Mouse (Mus musculus): ENCODE measurements around the gene Aff1. TPM values are rescaled to one million over a fixed set of nuclear protein-coding genes. Genes with fewer than 3 reads are reported as not detected.

Gene Aff1
- 11.4 and 13.4 TPM in 2 replicates for polyA plus RNA-seq (2016; fragmentation: Nextera tagmentation; extraction: Ambion mirVana)

DNA sequence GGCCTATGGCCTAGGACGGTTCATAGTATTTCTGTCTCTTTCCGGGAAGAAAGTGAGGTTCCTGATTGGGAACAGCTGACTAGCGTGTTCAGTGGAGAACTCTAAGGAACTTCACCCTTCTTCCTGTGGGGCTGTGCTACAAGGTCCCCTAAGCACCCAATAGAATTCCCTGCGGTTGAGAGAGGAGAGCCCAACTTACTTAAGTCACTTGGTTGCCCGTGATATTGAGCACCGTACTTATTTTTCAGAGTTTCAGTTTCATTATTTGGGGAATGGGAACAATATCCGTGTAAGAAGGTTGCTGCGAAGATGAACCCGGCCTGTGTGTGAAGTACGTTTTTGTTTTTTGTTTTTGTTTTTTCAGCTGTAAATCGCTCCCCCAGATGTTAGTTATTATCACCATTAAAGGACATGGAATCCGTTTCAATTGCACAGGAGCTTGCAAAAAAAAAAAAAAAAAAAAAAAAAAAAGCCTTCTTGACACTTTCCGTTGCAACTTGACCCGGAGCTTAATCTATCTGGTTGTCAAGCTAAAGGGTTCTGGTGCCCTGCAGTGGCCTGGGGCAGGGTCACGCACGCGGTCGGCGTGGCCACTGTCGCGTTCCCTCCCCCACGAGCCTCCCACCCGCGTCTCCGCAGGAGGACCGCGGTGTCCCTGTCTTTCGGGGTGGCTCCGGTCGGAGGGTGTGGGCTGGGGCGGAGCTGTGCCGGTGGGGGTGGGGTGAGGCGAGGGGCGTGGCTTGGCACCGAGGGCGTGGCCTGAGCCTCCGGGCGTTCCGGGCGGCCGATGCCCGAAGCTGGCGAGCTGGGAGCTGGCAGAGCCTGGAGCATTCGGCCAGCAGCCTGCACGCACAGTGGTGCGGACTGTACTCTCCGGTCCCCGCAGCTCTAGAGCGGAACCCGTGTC is at the start of gene Aff1:
Gene Aff1 (plus strand): TSS at position 751 of the 907 bp plus-strand sequence.
- no peaks in the 10 kb centered on the region for H3K36me3 ChIP-seq
- WGBS, result 4% methylated on average over 47 of the region's 50 CpGs
- peak within 1 kb of the TSS; percentile 100 for H3K4me2 ChIP-seq
- peaks cover 11% of the 10 kb centered on the region for H3K4me1 ChIP-seq (replicated peaks)
- peaks cover 32% of the 10 kb centered on the region for H3K27me3 ChIP-seq (replicated peaks)
- peak within 1 kb of the TSS; percentile 64 for H3K4me3 ChIP-seq
- no peaks in the 10 kb centered on the region for H3K9me3 ChIP-seq (replicated peaks)
- ATAC-seq (ENCODE audit: insufficient number of reproducible peaks, low FRiP score), result peak; percentile 93
- H3K9ac ChIP-seq, result peak within 1 kb of the TSS; percentile 67
- no peak within 1 kb of the TSS for H3K27ac ChIP-seq (ENCODE audit: poor library complexity, severe bottlenecking)

DNA sequence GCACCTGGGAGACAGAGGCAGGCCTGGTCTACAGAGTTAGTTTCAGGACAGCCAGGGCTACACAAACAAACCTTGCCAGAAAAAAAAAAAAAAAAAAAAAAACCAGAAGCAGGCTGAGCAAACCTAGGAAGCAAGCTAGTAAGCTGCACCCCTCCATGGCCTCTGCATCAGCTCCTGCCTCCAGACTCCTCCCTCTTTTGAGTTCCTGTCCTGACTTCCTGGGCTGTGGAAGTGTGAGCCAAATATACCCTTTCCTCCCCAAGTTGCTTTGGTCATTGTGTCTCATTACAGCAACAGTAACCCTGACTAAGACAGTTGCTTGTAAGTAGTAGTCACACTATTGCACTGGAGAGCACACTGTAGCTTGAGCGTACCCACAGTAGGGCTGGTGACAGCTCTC is 48.0 kb upstream of the Aff1 start:
- Histone ChIP-seq H3K4me2 (no peak overlapping the region), H3K27ac (ENCODE audit: poor library complexity, severe bottlenecking) (no peak overlapping the region), H3K4me1 (replicated peaks) (no peaks in the 10 kb centered on the region; the same call in 1 of the 2 replicates), H3K36me3 (no peaks in the 10 kb centered on the region), H3K4me3 (no peak overlapping the region), H3K9me3 (replicated peaks) (no peaks in the 10 kb centered on the region), H3K27me3 (replicated peaks) (no peaks in the 10 kb centered on the region), H3K9ac (no peak overlapping the region)
- 92% methylated on average over 1 of the region's 1 CpGs for WGBS
- no peak for ATAC-seq (ENCODE audit: insufficient number of reproducible peaks, low FRiP score)

DNA sequence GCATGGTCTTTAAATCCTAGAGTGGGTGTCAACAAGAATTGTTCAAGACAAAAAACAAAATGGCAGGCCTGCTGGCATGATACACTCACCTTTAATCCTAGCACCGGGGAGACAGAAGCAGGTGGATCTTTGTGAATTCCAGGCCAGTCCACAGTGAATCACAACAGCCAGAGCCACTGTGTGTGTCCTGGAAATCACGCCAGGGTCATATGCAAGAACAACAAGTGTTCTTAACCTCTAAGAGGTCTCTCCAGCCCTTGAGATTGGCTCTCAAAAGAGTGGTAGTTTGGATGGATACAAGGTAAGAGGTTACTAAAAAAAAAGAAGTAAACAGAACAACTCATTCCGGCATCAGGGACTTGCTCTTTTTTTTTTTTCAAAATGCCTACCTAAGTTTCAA is 44.9 kb upstream of the Aff1 start:
- no peak for ATAC-seq (ENCODE audit: insufficient number of reproducible peaks, low FRiP score)
- 80% methylated on average over 3 of the region's 3 CpGs for WGBS
- no peak overlapping the region for H3K4me3 ChIP-seq
- no peaks in the 10 kb centered on the region for H3K27me3 ChIP-seq (replicated peaks)
- no peak overlapping the region for H3K27ac ChIP-seq (ENCODE audit: poor library complexity, severe bottlenecking)
- 0 out of 2 replicates have a peak, but pooled peaks cover 3% of the 10 kb centered on the region for H3K9me3 ChIP-seq (replicated peaks)
- H3K36me3 ChIP-seq, result no peaks in the 10 kb centered on the region
- no peak overlapping the region for H3K9ac ChIP-seq
- H3K4me2 ChIP-seq, result no peak overlapping the region
- no peaks in the 10 kb centered on the region; the same call in 1 of the 2 replicates for H3K4me1 ChIP-seq (replicated peaks)

DNA sequence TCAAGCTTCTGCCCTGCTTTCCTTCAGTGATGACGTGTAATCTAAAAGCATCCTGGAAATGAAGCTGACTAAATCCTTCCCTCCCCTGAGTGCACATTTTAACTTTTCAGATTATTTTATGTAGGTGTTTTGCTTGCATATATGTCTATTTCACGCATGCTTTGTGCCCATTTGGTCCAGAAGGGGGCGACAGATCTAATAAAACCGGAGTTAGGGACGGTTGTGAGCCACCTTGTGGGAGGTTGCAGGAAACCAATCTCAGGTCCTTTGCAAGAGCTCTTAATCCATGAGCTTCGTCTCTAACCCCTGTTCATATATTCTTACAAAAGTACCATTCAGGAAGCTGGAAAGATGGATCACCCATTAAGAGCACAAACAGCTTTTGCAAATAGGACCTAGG is 37.9 kb upstream of the Aff1 start:
- WGBS, result 23% methylated on average over 6 of the region's 6 CpGs
- ATAC-seq (ENCODE audit: insufficient number of reproducible peaks, low FRiP score), result no peak

DNA sequence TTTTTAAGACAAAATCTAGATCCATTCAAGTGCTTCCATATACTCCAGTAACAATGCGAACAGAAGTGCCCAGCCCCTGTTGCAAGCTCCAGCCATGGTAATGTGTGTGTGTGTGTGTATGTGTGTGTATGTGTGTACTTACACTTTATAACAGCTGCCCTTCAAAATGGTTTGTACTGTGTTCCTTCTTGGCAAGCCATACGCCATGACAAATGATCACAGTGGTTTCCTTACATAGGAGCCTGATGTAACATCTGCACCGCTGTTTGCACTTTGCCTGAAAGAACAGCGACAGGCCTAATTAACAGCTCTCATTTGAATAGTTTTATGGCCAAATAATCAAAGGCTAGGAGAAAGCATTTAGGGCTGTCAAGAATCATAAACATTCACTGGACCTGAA is 37.4 kb upstream of the Aff1 start:
- 0 out of 2 replicates have a peak, but pooled peaks cover 3% of the 10 kb centered on the region for H3K9me3 ChIP-seq (replicated peaks)
- 78% methylated on average over 4 of the region's 4 CpGs for WGBS
- no peak overlapping the region for H3K9ac ChIP-seq
- peak overlapping the region; percentile 98 for H3K4me2 ChIP-seq
- no peak for ATAC-seq (ENCODE audit: insufficient number of reproducible peaks, low FRiP score)
- H3K4me3 ChIP-seq, result peak overlapping the region; percentile 73
- no peak overlapping the region for H3K27ac ChIP-seq (ENCODE audit: poor library complexity, severe bottlenecking)
- peaks cover 6% of the 10 kb centered on the region for H3K27me3 ChIP-seq (replicated peaks)
- 0 out of 2 replicates have a peak, but pooled peaks cover 5% of the 10 kb centered on the region for H3K4me1 ChIP-seq (replicated peaks)
- H3K36me3 ChIP-seq, result no peaks in the 10 kb centered on the region

More for the DNA sequence above, 37.9 kb upstream of the Aff1 start:
- H3K27ac ChIP-seq (ENCODE audit: poor library complexity, severe bottlenecking), result no peak overlapping the region
- peaks cover 6% of the 10 kb centered on the region for H3K27me3 ChIP-seq (replicated peaks)
- no peak overlapping the region for H3K4me3 ChIP-seq
- no peaks in the 10 kb centered on the region for H3K36me3 ChIP-seq
- H3K9me3 ChIP-seq (replicated peaks), result 0 out of 2 replicates have a peak, but pooled peaks cover 3% of the 10 kb centered on the region
- no peak overlapping the region for H3K4me2 ChIP-seq
- no peak overlapping the region for H3K9ac ChIP-seq
- H3K4me1 ChIP-seq (replicated peaks), result 0 out of 2 replicates have a peak, but pooled peaks cover 5% of the 10 kb centered on the region

DNA sequence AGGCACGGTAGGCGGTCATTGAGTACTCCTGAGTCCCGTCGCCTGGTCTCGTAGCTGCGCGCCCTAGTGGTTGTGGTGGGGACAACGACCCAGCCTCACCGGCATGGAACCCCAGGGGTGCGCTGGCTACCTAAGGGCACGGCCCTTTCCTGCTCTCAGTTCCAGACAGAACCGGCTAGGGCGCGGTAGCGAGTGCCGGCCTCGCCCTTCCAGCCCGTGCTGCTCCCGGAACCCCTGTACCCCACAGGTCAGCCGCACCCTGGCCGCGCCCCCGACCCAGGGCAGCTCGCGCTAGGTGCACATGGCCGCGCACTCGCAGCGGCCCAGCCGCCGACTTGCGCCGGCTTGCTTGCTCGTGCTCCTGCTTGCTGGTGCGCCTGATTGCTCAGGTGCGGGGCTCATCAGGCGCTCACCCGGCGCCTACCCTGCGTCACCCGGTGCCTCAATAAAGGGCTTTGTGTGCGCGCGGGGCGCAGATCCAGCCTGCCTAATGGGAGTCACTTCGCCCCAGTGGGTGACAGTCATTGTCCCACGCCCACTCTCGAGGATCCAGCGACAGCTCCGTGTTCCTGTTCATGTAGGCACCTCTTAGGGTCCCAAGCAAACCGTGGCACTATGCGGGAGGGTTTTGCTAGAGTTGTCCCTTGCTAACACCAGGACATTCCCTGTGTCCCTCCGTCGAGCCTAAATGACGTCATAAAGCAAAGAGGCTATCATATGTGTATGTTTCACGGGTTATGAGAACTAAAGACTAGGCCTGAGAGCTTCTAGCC is 36.6 kb upstream of the Aff1 start, which contains the start of gene 1700016H13Rik:
Gene 1700016H13Rik (minus strand): TSS at position 665 of the 773 bp plus-strand sequence.
- Histone ChIP-seq H3K27ac (ENCODE audit: poor library complexity, severe bottlenecking) (no peak within 1 kb of the TSS), H3K4me1 (replicated peaks) (0 out of 2 replicates have a peak, but pooled peaks cover 5% of the 10 kb centered on the region), H3K9ac (peak within 1 kb of the TSS; percentile 81), H3K27me3 (replicated peaks) (peaks cover 8% of the 10 kb centered on the region), H3K4me2 (peak within 1 kb of the TSS; percentile 98), H3K36me3 (no peaks in the 10 kb centered on the region), H3K9me3 (replicated peaks) (0 out of 2 replicates have a peak, but pooled peaks cover 3% of the 10 kb centered on the region), H3K4me3 (peak within 1 kb of the TSS; percentile 73)
- ATAC-seq (ENCODE audit: insufficient number of reproducible peaks, low FRiP score), result peak; percentile 80
- WGBS, result under 1% methylated on average over 51 of the region's 56 CpGs

DNA sequence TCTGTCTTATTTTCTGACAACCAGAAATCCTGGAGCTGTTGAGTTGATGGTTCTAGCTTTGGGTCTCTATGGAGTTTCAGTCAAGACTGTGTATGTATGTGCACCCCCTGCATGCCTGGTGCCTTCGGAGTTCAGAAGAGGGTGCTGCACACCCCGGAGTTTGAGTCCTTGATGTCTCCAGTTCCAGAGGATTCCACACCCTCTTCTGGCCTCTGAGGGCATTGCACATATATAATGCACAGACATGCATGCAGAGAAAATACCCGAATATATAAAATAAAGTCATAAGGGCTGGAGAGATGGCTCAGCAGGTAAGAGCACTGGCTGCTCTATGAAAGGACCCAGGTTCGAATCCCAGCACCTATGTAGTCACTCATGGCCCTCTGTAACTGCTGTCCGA is 33.3 kb upstream of the Aff1 start:
- no peak overlapping the region for H3K4me3 ChIP-seq
- H3K27ac ChIP-seq (ENCODE audit: poor library complexity, severe bottlenecking), result no peak overlapping the region
- no peak overlapping the region for H3K9ac ChIP-seq
- WGBS, result 70% methylated on average over 5 of the region's 5 CpGs
- no peaks in the 10 kb centered on the region for H3K9me3 ChIP-seq (replicated peaks)
- H3K4me2 ChIP-seq, result no peak overlapping the region
- H3K36me3 ChIP-seq, result no peaks in the 10 kb centered on the region
- ATAC-seq (ENCODE audit: insufficient number of reproducible peaks, low FRiP score), result no peak
- 0 out of 2 replicates have a peak, but pooled peaks cover 5% of the 10 kb centered on the region for H3K4me1 ChIP-seq (replicated peaks)
- peaks cover 15% of the 10 kb centered on the region for H3K27me3 ChIP-seq (replicated peaks)

DNA sequence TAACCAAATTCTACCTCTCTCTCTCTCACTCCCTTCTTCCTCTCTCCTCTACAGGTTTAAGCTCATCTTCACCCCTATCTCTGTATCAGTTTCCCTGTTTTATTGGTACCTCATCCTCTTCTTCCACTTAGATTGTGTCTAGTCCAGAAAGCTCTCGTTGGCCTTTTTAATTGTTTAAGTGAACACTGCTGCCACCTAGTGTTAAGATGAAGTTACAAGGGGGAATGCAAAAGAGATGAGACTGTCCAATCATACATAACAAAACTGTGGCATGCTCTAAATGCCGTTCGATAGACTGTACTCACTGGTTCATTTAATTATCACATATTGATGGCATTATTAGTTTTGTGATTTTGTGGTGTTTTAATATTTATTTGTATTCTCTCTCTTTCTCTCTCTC is 32.6 kb upstream of the Aff1 start:
- Histone ChIP-seq H3K27ac (ENCODE audit: poor library complexity, severe bottlenecking) (no peak overlapping the region), H3K4me1 (replicated peaks) (0 out of 2 replicates have a peak, but pooled peaks cover 5% of the 10 kb centered on the region), H3K4me2 (no peak overlapping the region), H3K36me3 (no peaks in the 10 kb centered on the region), H3K4me3 (no peak overlapping the region), H3K27me3 (replicated peaks) (peaks cover 15% of the 10 kb centered on the region; the same call in 1 of the 2 replicates), H3K9me3 (replicated peaks) (no peaks in the 10 kb centered on the region), H3K9ac (no peak overlapping the region)
- no peak for ATAC-seq (ENCODE audit: insufficient number of reproducible peaks, low FRiP score)
- 37% methylated on average over 3 of the region's 3 CpGs for WGBS

DNA sequence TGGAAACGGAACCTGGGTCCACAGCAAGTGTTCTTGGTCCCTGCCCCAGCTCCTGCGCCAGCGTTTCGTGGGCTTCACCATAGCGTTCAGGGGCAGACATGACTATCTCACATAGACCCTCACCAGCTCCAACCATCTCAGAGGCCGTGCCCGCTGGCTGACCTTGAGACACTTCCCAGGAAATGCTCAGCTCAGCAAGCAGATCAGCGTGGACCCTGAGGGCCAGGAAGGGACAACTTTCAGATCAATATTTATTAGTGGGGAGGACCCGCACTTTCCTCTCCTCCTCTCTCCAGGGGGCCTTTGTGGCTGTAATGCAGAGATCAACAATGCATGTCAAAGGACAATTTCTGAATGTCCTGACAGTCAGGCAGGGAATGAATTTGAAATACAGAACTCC is 27.2 kb upstream of the Aff1 start:
- WGBS, result 76% methylated on average over 9 of the region's 9 CpGs
- no peak for ATAC-seq (ENCODE audit: insufficient number of reproducible peaks, low FRiP score)

DNA sequence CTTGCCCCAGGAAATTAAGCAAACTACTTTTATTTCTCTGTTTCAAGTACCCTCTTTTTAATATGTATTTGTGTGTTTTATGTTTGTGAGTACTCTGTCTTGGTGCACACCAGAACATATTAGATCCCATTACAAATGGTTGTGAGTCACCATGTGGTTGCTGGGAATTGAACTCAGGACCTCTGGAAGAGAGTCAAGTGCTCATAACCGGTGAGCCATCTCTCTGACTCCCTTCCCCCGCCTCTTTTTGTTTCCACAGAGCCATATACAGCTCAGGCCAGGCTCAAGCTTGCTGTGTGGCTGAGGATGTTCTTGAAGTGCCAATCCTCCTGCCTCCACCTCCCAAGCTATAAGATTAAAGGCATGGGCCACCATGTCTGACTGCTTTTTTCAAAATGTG is 26.3 kb upstream of the Aff1 start:
- no peak for ATAC-seq (ENCODE audit: insufficient number of reproducible peaks, low FRiP score)
- H3K36me3 ChIP-seq, result no peaks in the 10 kb centered on the region
- H3K4me2 ChIP-seq, result no peak overlapping the region
- 0 out of 2 replicates have a peak, but pooled peaks cover 1% of the 10 kb centered on the region for H3K4me1 ChIP-seq (replicated peaks)
- H3K9ac ChIP-seq, result no peak overlapping the region
- no peaks in the 10 kb centered on the region for H3K9me3 ChIP-seq (replicated peaks)
- 69% methylated on average over 2 of the region's 2 CpGs for WGBS
- no peak overlapping the region for H3K27ac ChIP-seq (ENCODE audit: poor library complexity, severe bottlenecking)
- 0 out of 2 replicates have a peak, but pooled peaks cover 4% of the 10 kb centered on the region for H3K27me3 ChIP-seq (replicated peaks)
- no peak overlapping the region for H3K4me3 ChIP-seq

More for the DNA sequence above, 27.2 kb upstream of the Aff1 start:
- no peak overlapping the region for H3K9ac ChIP-seq
- H3K9me3 ChIP-seq (replicated peaks), result no peaks in the 10 kb centered on the region
- no peak overlapping the region for H3K4me2 ChIP-seq
- H3K4me1 ChIP-seq (replicated peaks), result no peaks in the 10 kb centered on the region
- no peaks in the 10 kb centered on the region for H3K36me3 ChIP-seq
- H3K4me3 ChIP-seq, result no peak overlapping the region
- no peak overlapping the region for H3K27ac ChIP-seq (ENCODE audit: poor library complexity, severe bottlenecking)
- 0 out of 2 replicates have a peak, but pooled peaks cover 9% of the 10 kb centered on the region for H3K27me3 ChIP-seq (replicated peaks)

DNA sequence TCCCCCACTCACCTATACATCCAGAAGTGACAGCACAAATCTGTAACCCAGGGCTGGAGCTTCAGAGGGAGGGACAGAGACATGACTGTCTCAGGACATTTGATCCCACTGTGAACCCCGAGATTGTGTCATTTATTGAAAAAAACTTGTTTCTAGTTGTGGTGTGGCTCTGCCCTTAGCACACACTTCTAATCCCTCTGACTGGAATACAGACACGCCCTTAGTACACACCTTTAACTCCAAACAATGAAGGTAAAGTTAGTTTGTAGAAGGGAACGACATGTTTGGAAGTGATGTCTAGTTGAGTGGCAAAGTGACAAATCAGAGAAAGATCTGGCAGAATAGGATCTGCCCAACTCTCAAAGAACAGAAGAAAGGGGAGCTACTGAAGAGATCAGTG is 20.3 kb upstream of the Aff1 start:
- Histone ChIP-seq H3K4me1 (replicated peaks) (peaks cover 11% of the 10 kb centered on the region), H3K9ac (no peak overlapping the region), H3K4me2 (no peak overlapping the region), H3K9me3 (replicated peaks) (no peaks in the 10 kb centered on the region), H3K4me3 (no peak overlapping the region), H3K27me3 (replicated peaks) (no peaks in the 10 kb centered on the region), H3K27ac (ENCODE audit: poor library complexity, severe bottlenecking) (no peak overlapping the region), H3K36me3 (no peaks in the 10 kb centered on the region)
- 65% methylated on average over 3 of the region's 3 CpGs for WGBS
- no peak for ATAC-seq (ENCODE audit: insufficient number of reproducible peaks, low FRiP score)

Data from heart, embryonic 12.5 days (tissue).